Mouse (Mus musculus) spleen, embryonic (tissue): Measurements from ENCODE around the gene Foxq1.

Experiments
- CTCF ChIA-PET: fragments of 350-600 bp; sonication (Branson Sonifier 250); formaldehyde crosslinking; loops from one replicate; lab custom pipeline; 2022; lab: Charles Lee

The Foxq1 gene

GRCm38 (mm10) chr13:31572806-31573508, 17.0 kb downstream of the Foxq1 start:
- CTCF ChIA-PET = no interaction called here

GRCm38 (mm10) chr13:31574627-31575026, 18.7 kb downstream of the Foxq1 start:
- CTCF ChIA-PET = no interaction called here

GRCm38 (mm10) chr13:31576696-31577095, 20.8 kb downstream of the Foxq1 start:
- CTCF ChIA-PET = no interaction called here

- CTCF ChIA-PET = no interaction called here
These were observed 21.6 kb downstream of the Foxq1 start for GRCm38 (mm10) chr13:31577576-31577975.

- CTCF ChIA-PET = no interaction called here
These were observed 22.5 kb downstream of the Foxq1 start for GRCm38 (mm10) chr13:31578389-31578788.

- CTCF ChIA-PET = no interaction called here
These were observed 23.9 kb downstream of the Foxq1 start for GRCm38 (mm10) chr13:31579866-31580265.

- CTCF ChIA-PET = no interaction called here
These were observed 31.4 kb downstream of the Foxq1 start for GRCm38 (mm10) chr13:31587341-31587740.

- CTCF ChIA-PET = interaction anchor here (0.6 kb wide), 1 partner anchor 113 kb away, joined by 5 read pairs; no protein-coding TSS in a partner anchor
These were observed 43.6 kb downstream of the Foxq1 start for GRCm38 (mm10) chr13:31599576-31599975.

GRCm38 (mm10) chr13:31603964-31604363, 48.0 kb downstream of the Foxq1 start:
- CTCF ChIA-PET = no interaction called here
